Mouse (Mus musculus): ENCODE measurements around the gene Inpp5f.

DNA sequence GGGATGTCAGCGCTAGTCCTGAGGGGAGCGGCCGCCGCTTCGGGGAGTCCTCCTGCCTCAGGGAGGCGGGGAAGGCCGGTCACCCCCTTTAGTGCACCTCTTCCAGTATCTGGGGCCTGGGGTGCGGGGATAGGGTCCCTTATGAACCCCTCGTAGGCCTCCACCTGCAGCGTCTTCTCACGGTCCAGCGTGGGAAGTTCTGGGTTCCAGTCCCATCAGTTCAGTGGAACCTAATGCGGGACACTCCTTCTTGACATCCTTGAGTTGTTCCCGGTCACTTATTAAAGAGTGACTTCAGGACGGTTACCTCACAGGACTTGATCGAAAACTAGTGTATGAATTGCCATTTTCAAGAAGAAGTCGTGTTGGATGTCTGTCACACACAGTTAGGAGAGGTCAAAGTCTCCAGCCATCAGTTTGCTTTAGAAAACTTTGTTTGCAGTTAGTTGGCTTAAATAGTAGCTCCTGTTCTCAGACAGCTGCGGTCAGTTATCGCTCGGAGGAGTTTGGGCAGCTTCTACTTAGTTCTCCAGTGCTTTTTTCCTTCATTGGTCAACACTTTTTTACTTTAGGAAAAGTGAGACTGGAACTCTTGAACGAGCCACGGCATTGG lies 777 bp downstream of the Inpp5f start:
- TF ChIP-seq CTCF (IDR thresholded peaks at IDR 0.05; ENCODE audit: control insufficient read depth, insufficient read depth, low read length), result no peak
- TF ChIP-seq POLR2A (IDR thresholded peaks at IDR 0.05; ENCODE audit: borderline replicate concordance, control insufficient read depth, low read depth, low read length), result no peak

All from bone marrow, adult 2 months (tissue).